ENCODE assay signal across 8 mouse cellular contexts in genomic region chr8:121631645-121632071, GRCm38 (mm10). TPM values are rescaled to one million over a fixed set of nuclear protein-coding genes. Genes with fewer than 3 reads are reported as not detected.
DNase-seq lines count a peak whose midpoint lies in the region; ATAC-seq and TF ChIP-seq lines count a peak whose summit lies in the region.

No protein-coding gene starts in this region.

- peak; percentile 33; the same call in 1 of the 2 replicates for ATAC-seq in heart, embryonic 16.5 days (replicated peaks; ENCODE audit: extremely low read depth, insufficient read depth, low FRiP score)

- no peaks in the 10 kb centered on the region for H3K27me3 ChIP-seq in testis, adult 2 months (ENCODE audit: control insufficient read depth, insufficient read depth, low read length)
- H3K27me3 ChIP-seq in heart, embryonic 16.5 days (ENCODE audit: control insufficient read depth, insufficient read depth, low read length), result no peaks in the 10 kb centered on the region

- H3K27ac ChIP-seq in testis, adult 2 months (ENCODE audit: control insufficient read depth, insufficient read depth, low read depth, low read length), result no peak overlapping the region
- peak overlapping the region; percentile 61 for H3K27ac ChIP-seq in heart, embryonic 16.5 days (ENCODE audit: low read length)

- no peak overlapping the region for H3K4me2 ChIP-seq in heart, embryonic 16.5 days (ENCODE audit: low read depth, low read length)

- 44% methylated on average over 7 of the region's 7 CpGs for WGBS in heart, embryonic 16.5 days

- intact Hi-C loops in gastrocnemius, postnatal 36 days (cut with DNase I), result no loop called here

- H3K9me3 ChIP-seq in heart, embryonic 16.5 days (replicated peaks; ENCODE audit: control insufficient read depth, low read length), result no peaks in the 10 kb centered on the region; the same call in 1 of the 2 replicates

- H3K4me1 ChIP-seq in testis, adult 2 months (ENCODE audit: control insufficient read depth, insufficient read depth, low read length), result peaks cover 4% of the 10 kb centered on the region; the same call in 1 of the 2 replicates
- H3K4me1 ChIP-seq in heart, embryonic 16.5 days (ENCODE audit: control insufficient read depth, insufficient read depth, low read length), result peaks cover 40% of the 10 kb centered on the region

- TF ChIP-seq CTCF in testis, adult 2 months (IDR thresholded peaks at IDR 0.05; ENCODE audit: control insufficient read depth, insufficient read depth, insufficient replicate concordance, low read depth, low read length), result 0 out of 2 replicates have a peak, but pooled peaks have one; percentile 2

- H3K4me3 ChIP-seq in testis, adult 2 months (ENCODE audit: control insufficient read depth, low read depth, low read length), result no peak overlapping the region
- no peak overlapping the region for H3K4me3 ChIP-seq in heart, embryonic 16.5 days (ENCODE audit: low read length)

- H3K9ac ChIP-seq in heart, embryonic 16.5 days (ENCODE audit: low read length), result no peak overlapping the region

- no peaks in the 10 kb centered on the region for H3K36me3 ChIP-seq in testis, adult 2 months (ENCODE audit: control insufficient read depth, insufficient read depth, low read length)
- H3K36me3 ChIP-seq in heart, embryonic 16.5 days (ENCODE audit: control insufficient read depth, insufficient read depth), result peaks cover 7% of the 10 kb centered on the region

- no peak for TF ChIP-seq POLR2A in testis, adult 2 months (IDR thresholded peaks at IDR 0.05; ENCODE audit: control insufficient read depth, low read depth, low read length)

- no peak for DNase-seq in testis, postnatal 14 days (ENCODE audit: low spot score)
- peak; percentile 14 for DNase-seq in liver
- DNase-seq in right cerebral cortex, adult 18-20 months, result no peak
- DNase-seq in gastrocnemius, postnatal 36 days, result no peak
- no peak for DNase-seq in left cerebral cortex, adult 8-10 months (ENCODE audit: low spot score in 2 of 2)
- DNase-seq in embryo, embryonic 11 days, result no peak

RNA-seq across cellular contexts. Expression of gene Zcchc14, which starts 21.0 kb away (rescaled TPM):
- polyA plus RNA-seq in testis, adult 2 months (2012; rRNA removed), result 10.9 and 11.0 TPM in 2 replicates
- polyA plus RNA-seq in heart, embryonic 16.5 days (2015; fragmentation: Nextera tagmentation; extraction: Ambion mirVana), result 7.9 and 8.5 TPM in 2 replicates
- total RNA-seq in gastrocnemius, postnatal 36 days (2021), result 10 to 100 TPM; 14.2 to 17.2 TPM
- total RNA-seq in left cerebral cortex, adult 8-10 months (2022), result 10 to 100 TPM; 68.6 to 73.0 (median 70.5) TPM

RNA-seq across cellular contexts. Expression of gene Map1lc3b, which starts 41.5 kb away (rescaled TPM):
- 22.6 and 26.5 TPM in 2 replicates for polyA plus RNA-seq in testis, adult 2 months (2012; rRNA removed)
- 203 and 251 TPM in 2 replicates for polyA plus RNA-seq in heart, embryonic 16.5 days (2015; fragmentation: Nextera tagmentation; extraction: Ambion mirVana)
- total RNA-seq in gastrocnemius, postnatal 36 days (2021), result 100 to 1,000 TPM; 133 to 158 TPM
- 100 to 1,000 TPM; 159 to 187 (median 173) TPM for total RNA-seq in left cerebral cortex, adult 8-10 months (2022)

RNA-seq across cellular contexts. Expression of gene Fbxo31, which starts 53.1 kb away (rescaled TPM):
- polyA plus RNA-seq in testis, adult 2 months (2012; rRNA removed), result 6.1 and 6.8 TPM in 2 replicates
- 10.8 and 11.8 TPM in 2 replicates for polyA plus RNA-seq in heart, embryonic 16.5 days (2015; fragmentation: Nextera tagmentation; extraction: Ambion mirVana)
- 100 to 1,000 TPM; 100 to 124 TPM for total RNA-seq in gastrocnemius, postnatal 36 days (2021)
- 100 to 1,000 TPM in 3 of 4 experiments, 10 to 100 TPM in 1; 94.5 to 107 (median 104) TPM for total RNA-seq in left cerebral cortex, adult 8-10 months (2022)
